Mouse (Mus musculus) gastrocnemius, postnatal 14 days (tissue): ENCODE measurements around the gene Tacc2. TPM values are rescaled to one million over a fixed set of nuclear protein-coding genes. Genes with fewer than 3 reads are reported as not detected.
A peak's percentile ranks its signal among the peaks of the same experiment; 100 is the strongest.
"Not testable (repeated sequence)": the region's sequence is repeated elsewhere in the genome, so short reads cannot be mapped to it uniquely, and the experiment has no call there.

Experiments
- DNase-seq: peaks from one replicate; pipeline ENCODE4 v3.0.0; 2021; ENCODE audit warnings: mixed read lengths
- intact Hi-C: fragments of 180-260 bp; cut with DNase I; formaldehyde crosslinking; loops from one replicate; pipeline ENCODE4 v1.15.1; 2025; ENCODE audit warnings: low total_unique reads
- total RNA-seq, 2 experiments: library from RNA; stranded (reverse); gene quantifications; 2 replicates each; pipeline ENCODE4 v1.2.3; 2021

Tacc2 gene
- total RNA-seq, 2 experiments from 2014 or later: 227 to 381 TPM

- no peak for DNase-seq
- intact Hi-C loops: no loop called here
Observed at GRCm38 (mm10) chr7:130640681-130641080, 63.4 kb downstream of the Tacc2 start.

- DNase-seq: peak; percentile 70
- intact Hi-C loops: no loop called here
Observed at GRCm38 (mm10) chr7:130645332-130645993, 68.2 kb downstream of the Tacc2 start.

- peak; percentile 82 for DNase-seq
- intact Hi-C loops: no loop called here
Observed at GRCm38 (mm10) chr7:130645994-130646761, 68.9 kb downstream of the Tacc2 start.

GRCm38 (mm10) chr7:130646762-130647139 is 69.5 kb downstream of the Tacc2 start:
- DNase-seq: peak; percentile 82
- intact Hi-C loops: no loop called here

- intact Hi-C loops: no loop called here
- DNase-seq: no peak
Observed at GRCm38 (mm10) chr7:130648061-130648460, 70.8 kb downstream of the Tacc2 start.

GRCm38 (mm10) chr7:130649257-130649656 is 72.0 kb downstream of the Tacc2 start:
- no peak for DNase-seq
- intact Hi-C loops: no loop called here

- no peak for DNase-seq
- intact Hi-C loops: no loop called here
Observed at GRCm38 (mm10) chr7:130650621-130651020, 73.4 kb downstream of the Tacc2 start.

- no peak for DNase-seq
- intact Hi-C loops: no loop called here
Observed at GRCm38 (mm10) chr7:130653036-130653555, 75.9 kb downstream of the Tacc2 start.

GRCm38 (mm10) chr7:130654562-130654961 is 77.3 kb downstream of the Tacc2 start:
- peak; percentile 38 for DNase-seq
- intact Hi-C loops: no loop called here

- no peak for DNase-seq
- intact Hi-C loops: no loop called here
Observed at GRCm38 (mm10) chr7:130656965-130657364, 79.7 kb downstream of the Tacc2 start.

GRCm38 (mm10) chr7:130657751-130658150 is 80.5 kb downstream of the Tacc2 start:
- peak; percentile 74 for DNase-seq
- intact Hi-C loops: no loop called here

- no peak for DNase-seq
- intact Hi-C loops: no loop called here
Observed at GRCm38 (mm10) chr7:130659129-130659528, 81.9 kb downstream of the Tacc2 start.

GRCm38 (mm10) chr7:130662250-130662649 is 85.0 kb downstream of the Tacc2 start:
- no peak for DNase-seq
- intact Hi-C loops: no loop called here

GRCm38 (mm10) chr7:130662869-130663268 is 85.6 kb downstream of the Tacc2 start:
- intact Hi-C loops: no loop called here
- DNase-seq: no peak

GRCm38 (mm10) chr7:130664037-130664436 is 86.8 kb downstream of the Tacc2 start:
- intact Hi-C loops: no loop called here
- DNase-seq: no peak

GRCm38 (mm10) chr7:130664629-130665028 is 87.4 kb downstream of the Tacc2 start:
- intact Hi-C loops: no loop called here

GRCm38 (mm10) chr7:130665358-130665757 is 88.1 kb downstream of the Tacc2 start:
- intact Hi-C loops: no loop called here
- DNase-seq: no peak

More at GRCm38 (mm10) chr7:130664629-130665028, 87.4 kb downstream of the Tacc2 start:
- DNase-seq: no peak

- intact Hi-C loops, DNase-seq: not testable (repeated sequence)
Observed at GRCm38 (mm10) chr7:130668013-130668412, 90.8 kb downstream of the Tacc2 start.

GRCm38 (mm10) chr7:130668729-130669281 is 91.6 kb downstream of the Tacc2 start:
- no peak for DNase-seq
- intact Hi-C loops: no loop called here

GRCm38 (mm10) chr7:130669370-130669881 is 92.2 kb downstream of the Tacc2 start:
- DNase-seq: no peak
- intact Hi-C loops: no loop called here
